Mouse (Mus musculus) gastrocnemius, adult 2 months (tissue): ENCODE data around the gene Arhgef9. TPM values are rescaled to one million over a fixed set of nuclear protein-coding genes. Genes with fewer than 3 reads are reported as not detected.

Source experiments
- DNase-seq: peaks from one replicate; pipeline ENCODE4 v3.0.0; 2022
- H3K27ac ChIP-seq: fragments of 200-600 bp; 2 replicates; pipeline ENCODE4 v1.8.1; 2022; ENCODE audit warnings: mild to moderate bottlenecking
- H3K4me3 ChIP-seq: fragments of 200-600 bp; 2 replicates; pipeline ENCODE4 v1.8.1; 2022; ENCODE audit warnings: mild to moderate bottlenecking, moderate library complexity
- CTCF ChIP-seq: fragments of 200-600 bp; IDR thresholded peaks from 2 replicates; pipeline ENCODE4 v1.8.1; 2022; ENCODE audit warnings: antibody characterized with exemption, mild to moderate bottlenecking, moderate library complexity
- intact Hi-C: fragments of 180-260 bp; cut with DNase I; formaldehyde crosslinking; loops from one replicate; pipeline ENCODE4 v1.15.1; 2025
- total RNA-seq, 2 experiments: library from RNA; stranded (reverse); gene quantifications; 2 replicates each; pipeline ENCODE4 v1.2.3; 2021

Arhgef9 gene
- total RNA-seq, 2 experiments from 2014 or later: 11.6 to 15.4 TPM

- intact Hi-C loops: no loop called here
- Histone ChIP-seq H3K27ac (no peak overlapping the region), H3K4me3 (no peak overlapping the region)
- TF ChIP-seq CTCF: no peak
- DNase-seq: no peak
Measured at GRCm38 (mm10) chrX:95131783-95132182, 64.9 kb downstream of the Arhgef9 start.

DNA sequence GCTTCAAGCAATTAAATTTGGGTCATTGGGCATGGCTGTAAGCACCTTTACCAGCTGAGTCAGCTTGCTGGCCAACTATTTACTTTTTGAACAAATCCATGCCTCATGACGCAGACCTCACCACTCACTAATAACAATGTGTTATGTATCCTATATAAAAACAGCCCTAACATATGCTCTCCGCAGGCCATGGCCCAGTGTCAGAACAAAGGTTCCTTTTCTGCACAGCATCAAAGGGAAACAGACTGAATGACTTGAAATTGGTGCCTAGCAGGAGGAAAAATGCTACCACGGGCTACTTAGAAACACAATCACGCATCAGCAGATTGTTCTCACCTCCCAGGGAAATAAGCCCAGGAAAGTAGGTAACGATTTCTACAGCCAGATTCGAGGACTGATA lies 73.2 kb downstream of the Arhgef9 start:
- H3K27ac ChIP-seq: no peak overlapping the region
- TF ChIP-seq CTCF: no peak
- intact Hi-C loops: no loop called here
- DNase-seq: no peak
- H3K4me3 ChIP-seq: no peak overlapping the region

- TF ChIP-seq CTCF: no peak
- no peak for DNase-seq
- Histone ChIP-seq H3K27ac (no peak overlapping the region), H3K4me3 (no peak overlapping the region)
- intact Hi-C loops: no loop called here
Measured at GRCm38 (mm10) chrX:95104361-95104760, 92.3 kb downstream of the Arhgef9 start.

DNA sequence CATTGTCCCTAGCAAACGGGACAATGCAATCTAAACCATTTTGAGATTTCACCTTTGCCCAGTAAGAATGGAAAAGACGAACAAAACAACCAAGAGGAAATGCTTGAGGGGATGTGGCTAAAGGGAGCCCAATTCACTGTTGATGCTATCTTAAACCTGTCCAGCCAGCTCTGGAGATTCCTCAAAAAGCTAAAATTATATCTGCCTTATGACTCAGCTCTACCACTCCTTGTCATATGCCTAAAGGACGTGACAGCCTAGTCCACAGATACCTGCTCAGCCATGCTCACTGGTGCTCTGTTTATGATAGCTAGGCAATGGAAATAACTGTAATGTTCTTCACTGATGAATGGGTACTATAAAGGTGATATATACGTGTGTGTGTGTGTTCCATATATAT lies 109.0 kb downstream of the Arhgef9 start:
- no peak for DNase-seq
- Histone ChIP-seq H3K27ac (no peak overlapping the region), H3K4me3 (no peak overlapping the region)
- intact Hi-C loops: no loop called here
- TF ChIP-seq CTCF: no peak

DNA sequence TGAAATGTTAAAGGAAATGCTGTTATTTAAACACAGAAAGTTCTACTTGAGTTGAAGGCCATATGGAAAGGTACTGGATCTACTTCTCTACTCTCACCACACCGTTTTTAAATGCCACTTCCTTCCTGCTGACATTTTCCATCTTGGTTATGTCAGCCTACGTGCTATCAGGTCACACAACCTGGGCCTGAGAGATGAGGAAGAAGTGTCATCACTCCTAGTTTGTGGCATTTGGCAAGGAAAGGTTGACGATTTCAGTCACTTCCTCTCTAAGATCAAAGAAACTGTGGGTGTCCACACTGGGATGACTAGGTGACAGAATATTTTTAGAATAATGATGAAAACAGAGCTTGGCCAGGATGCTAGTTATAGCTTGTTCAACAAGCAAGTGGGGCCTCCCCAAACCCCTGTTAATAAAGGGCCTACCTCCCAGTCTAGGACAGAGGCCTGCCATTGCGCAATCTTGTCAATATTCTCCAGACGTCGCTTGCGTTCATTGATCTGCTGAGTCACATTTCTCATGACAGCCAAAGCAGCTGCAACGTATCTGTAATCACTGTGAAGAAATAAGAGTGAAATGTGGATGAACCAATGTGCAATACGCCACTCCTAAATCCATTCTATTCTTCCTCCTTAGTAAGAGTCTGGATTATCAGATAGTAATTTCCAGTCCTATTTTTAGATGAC lies 119.5 kb downstream of the Arhgef9 start:
- no peak for TF ChIP-seq CTCF
- Histone ChIP-seq H3K27ac (no peak overlapping the region), H3K4me3 (no peak overlapping the region)
- DNase-seq: no peak
- intact Hi-C loops: no loop called here

DNA sequence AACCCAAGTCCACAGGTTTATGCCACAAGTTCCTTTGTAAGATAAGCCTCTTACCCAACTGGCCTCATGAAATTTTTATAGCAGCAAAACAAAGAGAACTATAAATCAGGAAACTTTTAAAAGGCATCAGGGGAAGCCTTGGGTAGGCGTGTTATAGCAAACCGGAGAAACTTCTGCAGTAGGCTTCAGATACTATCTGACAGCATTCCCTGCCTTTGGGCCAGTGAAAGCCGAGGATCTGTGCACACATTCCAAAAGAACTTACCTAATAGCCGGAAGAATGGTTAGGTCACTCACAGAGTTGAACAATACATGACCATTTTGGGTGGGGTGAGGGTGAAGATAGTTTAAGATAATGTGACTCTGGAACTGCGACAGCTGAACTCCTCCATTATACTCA lies 168.7 kb downstream of the Arhgef9 start:
- no peak for DNase-seq
- H3K4me3 ChIP-seq: no peak overlapping the region
- H3K27ac ChIP-seq: no peak overlapping the region

GRCm38 (mm10) chrX:95026361-95026892 lies 170.2 kb downstream of the Arhgef9 start, which contains the start of gene Spin4:
Gene Spin4 (minus strand): TSS chrX:95026682.
- intact Hi-C loops: loop anchor here (10.0 kb wide), 1 partner anchor 148 kb away; no protein-coding TSS in a partner anchor
- no peak for TF ChIP-seq CTCF
- DNase-seq: peak; percentile 73
- Histone ChIP-seq H3K27ac (peak within 1 kb of the TSS; percentile 78), H3K4me3 (peak within 1 kb of the TSS; percentile 75)

More for the DNA sequence above, 168.7 kb downstream of the Arhgef9 start:
- intact Hi-C loops: loop anchor here (10.0 kb wide), 1 partner anchor 147 kb away; no protein-coding TSS in a partner anchor
- no peak for TF ChIP-seq CTCF

GRCm38 (mm10) chrX:95025779-95026360 lies 170.8 kb downstream of the Arhgef9 start:
- DNase-seq: no peak
- peak overlapping the region; percentile 75 for H3K4me3 ChIP-seq
- H3K27ac ChIP-seq: peak overlapping the region; percentile 78
- no peak for TF ChIP-seq CTCF
- intact Hi-C loops: loop anchor here (10.0 kb wide), 1 partner anchor 149 kb away; no protein-coding TSS in a partner anchor

GRCm38 (mm10) chrX:95012033-95012432 lies 184.6 kb downstream of the Arhgef9 start:
- no peak for DNase-seq
- TF ChIP-seq CTCF: peak; percentile 60
- intact Hi-C loops: loop anchor here (2.0 kb wide), 1 partner anchor 147 kb away; no protein-coding TSS in a partner anchor
- Histone ChIP-seq H3K4me3 (no peak overlapping the region), H3K27ac (no peak overlapping the region)

Other genes with a start within 250 kb of the Arhgef9 start
- gene Spin4, start 170.2 kb downstream of the Arhgef9 start, total RNA-seq: under 1 TPM; 0.28 to 0.61 TPM
- gene Amer1, start 248.0 kb upstream of the Arhgef9 start, total RNA-seq: 1 to 10 TPM; 2.9 to 4.8 TPM